Mouse (Mus musculus): ENCODE data around the gene Tcf7l2. TPM values are rescaled to one million over a fixed set of nuclear protein-coding genes. Genes with fewer than 3 reads are reported as not detected.

The Tcf7l2 gene
- total RNA-seq, 2 experiments from 2014 or later: 22.7 to 28.3 TPM

- DNase-seq: no peak
These were observed 199.9 kb downstream of the Tcf7l2 start for GRCm38 (mm10) chr19:55941253-55942125.

- peak in 1 of 2 experiments; percentile 27 for DNase-seq
These were observed 209.8 kb downstream of the Tcf7l2 start for GRCm38 (mm10) chr19:55951397-55951796.

GRCm38 (mm10) chr19:55953207-55953606, 211.6 kb downstream of the Tcf7l2 start:
- DNase-seq: peak; percentile 28 to 60

GRCm38 (mm10) chr19:55955126-55955525, 213.5 kb downstream of the Tcf7l2 start:
- DNase-seq: no peak

- no peak for DNase-seq
These were observed 215.1 kb downstream of the Tcf7l2 start for GRCm38 (mm10) chr19:55956745-55957144.

- DNase-seq: no peak
These were observed 222.8 kb downstream of the Tcf7l2 start for GRCm38 (mm10) chr19:55964421-55964820.

- DNase-seq: no peak
These were observed 224.4 kb downstream of the Tcf7l2 start for GRCm38 (mm10) chr19:55966066-55966465.

- DNase-seq: peak in 1 of 2 experiments; percentile 8
These were observed 228.4 kb downstream of the Tcf7l2 start for GRCm38 (mm10) chr19:55969929-55970531.

- no peak for DNase-seq
These were observed 234.5 kb downstream of the Tcf7l2 start for GRCm38 (mm10) chr19:55976073-55976472.

All from adrenal gland, postnatal 36 days (tissue).